Mouse (Mus musculus): Measurements from ENCODE around the gene Cast. TPM values are rescaled to one million over a fixed set of nuclear protein-coding genes. Genes with fewer than 3 reads are reported as not detected.

Cast gene
- total RNA-seq (2023): 100 to 1,000 TPM in 1 of 2 experiments, 10 to 100 TPM in 1; 98.0 to 123 TPM

DNA sequence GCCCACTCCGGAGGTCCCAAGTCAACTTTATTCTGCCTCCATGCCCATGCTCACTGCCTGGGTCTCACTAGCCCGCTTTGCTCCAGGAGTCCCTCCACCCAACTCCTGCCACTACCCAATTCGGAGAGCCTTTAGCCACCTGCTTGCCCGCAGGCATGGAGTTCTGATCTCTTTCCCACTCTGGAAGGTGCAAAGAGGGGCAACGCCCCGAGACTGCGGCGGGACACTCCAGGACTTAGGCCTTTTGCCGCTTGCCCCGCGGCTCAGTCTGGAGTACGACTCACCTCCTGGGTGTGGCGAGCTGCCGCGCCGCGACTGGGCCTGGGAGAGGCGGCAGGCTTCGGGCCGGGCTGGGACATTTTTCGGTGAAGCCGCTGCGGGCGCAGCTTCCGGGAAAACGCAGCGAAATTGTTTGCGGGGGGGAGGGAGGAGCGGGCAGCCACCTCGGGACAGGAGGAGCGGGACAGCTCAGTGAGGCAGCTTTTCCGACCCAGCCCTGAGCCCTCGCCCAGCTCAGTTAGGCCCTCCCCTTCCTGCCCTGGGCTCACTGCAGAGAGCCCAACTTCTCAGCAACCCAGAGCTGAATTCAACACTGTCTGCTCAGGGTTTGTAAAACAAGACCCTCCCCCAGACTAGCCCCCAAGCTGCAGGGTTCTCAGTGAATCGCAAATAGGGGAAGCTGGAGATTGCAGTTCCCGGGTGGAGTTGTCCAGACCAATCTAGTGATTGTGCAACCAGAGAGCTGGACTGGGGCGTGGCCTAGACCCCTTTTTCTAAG, at the start of gene Cast:
Gene Cast (minus strand): TSS at position 659 of the 778 bp plus-strand sequence.

Other genes starting within 250 kb of the Cast start
- 10 to 100 TPM; 83.7 to 88.3 TPM for gene Erap1, start 169.2 kb downstream of the Cast start, total RNA-seq (2023)